Mouse (Mus musculus) spleen, adult 2 months (tissue): Measurements from ENCODE around the gene Orc1.

Experiments used
- CTCF ChIP-seq: fragments of 200-500 bp; IDR thresholded peaks from 2 replicates; pipeline ENCODE4 v1.5.1; 2011; ENCODE audit warnings: mild to moderate bottlenecking, inconsistent platforms; ENCODE audit not compliant: insufficient read depth, insufficient read length, insufficient replicate concordance; ENCODE audit errors: extremely low read depth
- POLR2A ChIP-seq: fragments of 200-500 bp; IDR thresholded peaks from 2 replicates; pipeline ENCODE4 v1.6.1; 2011; ENCODE audit warnings: low read depth, low read length, inconsistent platforms

- no peak for TF ChIP-seq CTCF
- TF ChIP-seq POLR2A, result peak; percentile 53
Measured at GRCm38 (mm10) chr4:108619587-108620341, 40.5 kb downstream of the Orc1 start, which contains the start of gene Cc2d1b.
